Comparison of ENCODE assay signal across 8 mouse cellular contexts in the genomic region with DNA sequence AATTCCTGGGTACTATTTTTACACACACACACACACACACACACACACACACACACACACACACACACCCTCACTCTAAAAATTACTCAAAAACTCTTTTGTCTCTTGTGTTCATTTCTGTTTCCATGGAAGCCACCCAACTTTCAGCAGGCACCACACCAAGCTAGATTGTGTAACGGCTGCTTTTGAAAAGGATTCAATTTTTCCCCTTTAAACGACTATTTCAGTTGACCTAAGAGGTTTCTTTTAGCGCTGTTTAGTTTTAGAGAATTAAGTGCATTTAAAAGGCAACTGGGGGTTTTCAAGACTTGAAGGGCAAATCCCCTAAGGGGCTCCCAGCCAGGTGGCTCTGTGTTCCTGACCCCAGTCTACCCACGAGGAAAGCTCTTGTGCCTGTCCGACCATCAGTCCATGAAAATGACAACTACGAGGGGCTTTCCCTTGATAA.
DNase-seq lines count a peak whose midpoint lies in the region; ATAC-seq and TF ChIP-seq lines count a peak whose summit lies in the region.

No protein-coding gene starts in this region.

- no peaks in the 10 kb centered on the region for H3K9me3 ChIP-seq in limb, embryonic 14.5 days (ENCODE audit: control insufficient read depth, low read length)

- H3K4me3 ChIP-seq in limb, embryonic 14.5 days (replicated peaks; ENCODE audit: low read length): no peak overlapping the region

- peaks cover 16% of the 10 kb centered on the region for H3K4me1 ChIP-seq in limb, embryonic 14.5 days (ENCODE audit: control insufficient read depth, insufficient read depth, low read length)

- WGBS in limb, embryonic 14.5 days: 14% methylated on average over 6 of the region's 6 CpGs

- H3K27me3 ChIP-seq in limb, embryonic 14.5 days (ENCODE audit: control insufficient read depth, insufficient read depth, low read length): no peaks in the 10 kb centered on the region

- no peak overlapping the region for H3K4me2 ChIP-seq in limb, embryonic 14.5 days (replicated peaks; ENCODE audit: low read depth, low read length, severe bottlenecking)

- ATAC-seq in limb, embryonic 14.5 days (ENCODE audit: low FRiP score, low read depth): no peak

- peak; percentile 52 for DNase-seq in urinary bladder, postnatal 14 days (ENCODE audit: low spot score)
- DNase-seq in urinary bladder, postnatal 4 days (ENCODE audit: low spot score in 2 of 2): no peak
- peak; percentile 60 to 79 for DNase-seq in heart, adult 9 months (ENCODE audit: low spot score in 2 of 2)
- no peak for DNase-seq in limb, embryonic 14.5 days (ENCODE audit: low spot score)
- DNase-seq in retina, embryonic 14.5 days (ENCODE audit: low spot score): no peak
- DNase-seq in cerebellum, postnatal 25 days: no peak
- DNase-seq in kidney, postnatal 36 days: no peak
- no peak for DNase-seq in cerebellum, postnatal 4 days (ENCODE audit: low spot score in 2 of 2)

- peak overlapping the region; percentile 68 for H3K27ac ChIP-seq in limb, embryonic 14.5 days (replicated peaks; ENCODE audit: low read depth, low read length)

- TF ChIP-seq POLR2A in limb, embryonic 14.5 days (IDR thresholded peaks at IDR 0.05; ENCODE audit: borderline replicate concordance, extremely low read depth, insufficient read depth, insufficient read length): no peak

- no peak overlapping the region for H3K9ac ChIP-seq in limb, embryonic 14.5 days (ENCODE audit: low read depth, low read length, severe bottlenecking)

- no peaks in the 10 kb centered on the region for H3K36me3 ChIP-seq in limb, embryonic 14.5 days (ENCODE audit: control insufficient read depth, insufficient read depth, low read length)

Comparison
In these comparisons a context has a peak if more than half of its experiments do, and no peak if none do; other contexts are left out.
1. DNase-seq: peak in urinary bladder, postnatal 14 days (single experiment) and heart, adult 9 months (2 of 2); none in urinary bladder, postnatal 4 days (0 of 2), limb, embryonic 14.5 days (single experiment), retina, embryonic 14.5 days (single experiment), cerebellum, postnatal 25 days (0 of 2), kidney, postnatal 36 days (0 of 2) and cerebellum, postnatal 4 days (0 of 2).